Mouse (Mus musculus): ENCODE measurements around the gene Spink2. TPM values are rescaled to one million over a fixed set of nuclear protein-coding genes. Genes with fewer than 3 reads are reported as not detected.

The Spink2 gene
- polyA plus RNA-seq, 1 experiment = not detected

GRCm38 (mm10) chr5:77174779-77175178 is 36.5 kb downstream of the Spink2 start:
- TF ChIP-seq POLR2A (IDR thresholded peaks at IDR 0.05; ENCODE audit: borderline replicate concordance, control insufficient read depth, low read depth, low read length) (no peak), CTCF (IDR thresholded peaks at IDR 0.05; ENCODE audit: control insufficient read depth, insufficient read depth, low read length) (no peak)
- 74% methylated on average over 4 of the region's 4 CpGs for WGBS
- H3K4me3 ChIP-seq (replicated peaks; ENCODE audit: control insufficient read depth, low read depth, low read length) = no peak overlapping the region

GRCm38 (mm10) chr5:77170593-77170992 is 40.7 kb downstream of the Spink2 start:
- Histone ChIP-seq H3K4me1 (ENCODE audit: control insufficient read depth, insufficient read depth, low read length) (peaks cover 3% of the 10 kb centered on the region; the same call in 1 of the 2 replicates), H3K4me3 (replicated peaks; ENCODE audit: control insufficient read depth, low read depth, low read length) (no peak overlapping the region), H3K27ac (ENCODE audit: control insufficient read depth, insufficient read depth, low read depth, low read length, poor library complexity) (no peak overlapping the region)
- no peak for TF ChIP-seq CTCF (IDR thresholded peaks at IDR 0.05; ENCODE audit: control insufficient read depth, insufficient read depth, low read length)
- no peak for TF ChIP-seq POLR2A (IDR thresholded peaks at IDR 0.05; ENCODE audit: borderline replicate concordance, control insufficient read depth, low read depth, low read length)
- WGBS = 56% methylated on average over 5 of the region's 5 CpGs

More at GRCm38 (mm10) chr5:77174779-77175178, 36.5 kb downstream of the Spink2 start:
- H3K27ac ChIP-seq (ENCODE audit: control insufficient read depth, insufficient read depth, low read depth, low read length, poor library complexity) = no peak overlapping the region
- no peaks in the 10 kb centered on the region for H3K4me1 ChIP-seq (ENCODE audit: control insufficient read depth, insufficient read depth, low read length)

GRCm38 (mm10) chr5:77167306-77167945 is 43.8 kb downstream of the Spink2 start:
- Histone ChIP-seq H3K4me3 (replicated peaks; ENCODE audit: control insufficient read depth, low read depth, low read length) (no peak overlapping the region), H3K4me1 (ENCODE audit: control insufficient read depth, insufficient read depth, low read length) (peaks cover 4% of the 10 kb centered on the region; the same call in 1 of the 2 replicates), H3K27ac (ENCODE audit: control insufficient read depth, insufficient read depth, low read depth, low read length, poor library complexity) (no peak overlapping the region)
- no peak for TF ChIP-seq POLR2A (IDR thresholded peaks at IDR 0.05; ENCODE audit: borderline replicate concordance, control insufficient read depth, low read depth, low read length)
- no peak for TF ChIP-seq CTCF (IDR thresholded peaks at IDR 0.05; ENCODE audit: control insufficient read depth, insufficient read depth, low read length)
- 65% methylated on average over 22 of the region's 22 CpGs for WGBS

GRCm38 (mm10) chr5:77165703-77166625 is 45.3 kb downstream of the Spink2 start:
- H3K4me3 ChIP-seq (replicated peaks; ENCODE audit: control insufficient read depth, low read depth, low read length) = no peak overlapping the region
- WGBS = 76% methylated on average over 13 of the region's 13 CpGs
- no peak overlapping the region for H3K27ac ChIP-seq (ENCODE audit: control insufficient read depth, insufficient read depth, low read depth, low read length, poor library complexity)
- peaks cover 4% of the 10 kb centered on the region; the same call in 1 of the 2 replicates for H3K4me1 ChIP-seq (ENCODE audit: control insufficient read depth, insufficient read depth, low read length)
- TF ChIP-seq POLR2A (IDR thresholded peaks at IDR 0.05; ENCODE audit: borderline replicate concordance, control insufficient read depth, low read depth, low read length) (no peak), CTCF (IDR thresholded peaks at IDR 0.05; ENCODE audit: control insufficient read depth, insufficient read depth, low read length) (no peak)

GRCm38 (mm10) chr5:77163597-77163996 is 47.7 kb downstream of the Spink2 start:
- Histone ChIP-seq H3K27ac (ENCODE audit: control insufficient read depth, insufficient read depth, low read depth, low read length, poor library complexity) (no peak overlapping the region), H3K4me1 (ENCODE audit: control insufficient read depth, insufficient read depth, low read length) (peaks cover 4% of the 10 kb centered on the region; the same call in 1 of the 2 replicates), H3K4me3 (replicated peaks; ENCODE audit: control insufficient read depth, low read depth, low read length) (no peak overlapping the region)
- 70% methylated on average over 7 of the region's 7 CpGs for WGBS
- TF ChIP-seq POLR2A (IDR thresholded peaks at IDR 0.05; ENCODE audit: borderline replicate concordance, control insufficient read depth, low read depth, low read length) (no peak), CTCF (IDR thresholded peaks at IDR 0.05; ENCODE audit: control insufficient read depth, insufficient read depth, low read length) (no peak)

GRCm38 (mm10) chr5:77162566-77162965 is 48.7 kb downstream of the Spink2 start:
- WGBS = 44% methylated on average over 3 of the region's 3 CpGs
- peaks cover 4% of the 10 kb centered on the region; the same call in 1 of the 2 replicates for H3K4me1 ChIP-seq (ENCODE audit: control insufficient read depth, insufficient read depth, low read length)
- H3K4me3 ChIP-seq (replicated peaks; ENCODE audit: control insufficient read depth, low read depth, low read length) = no peak overlapping the region
- TF ChIP-seq CTCF (IDR thresholded peaks at IDR 0.05; ENCODE audit: control insufficient read depth, insufficient read depth, low read length) (no peak), POLR2A (IDR thresholded peaks at IDR 0.05; ENCODE audit: borderline replicate concordance, control insufficient read depth, low read depth, low read length) (no peak)
- no peak overlapping the region for H3K27ac ChIP-seq (ENCODE audit: control insufficient read depth, insufficient read depth, low read depth, low read length, poor library complexity)

GRCm38 (mm10) chr5:77157777-77158540 is 53.3 kb downstream of the Spink2 start:
- 32% methylated on average over 14 of the region's 14 CpGs for WGBS
- peaks cover 7% of the 10 kb centered on the region; the same call in 1 of the 2 replicates for H3K4me1 ChIP-seq (ENCODE audit: control insufficient read depth, insufficient read depth, low read length)
- TF ChIP-seq POLR2A (IDR thresholded peaks at IDR 0.05; ENCODE audit: borderline replicate concordance, control insufficient read depth, low read depth, low read length) (no peak), CTCF (IDR thresholded peaks at IDR 0.05; ENCODE audit: control insufficient read depth, insufficient read depth, low read length) (no peak)
- no peak overlapping the region for H3K27ac ChIP-seq (ENCODE audit: control insufficient read depth, insufficient read depth, low read depth, low read length, poor library complexity)
- no peak overlapping the region for H3K4me3 ChIP-seq (replicated peaks; ENCODE audit: control insufficient read depth, low read depth, low read length)
